Mouse (Mus musculus): ENCODE measurements around the gene Pla2g4b.

DNA sequence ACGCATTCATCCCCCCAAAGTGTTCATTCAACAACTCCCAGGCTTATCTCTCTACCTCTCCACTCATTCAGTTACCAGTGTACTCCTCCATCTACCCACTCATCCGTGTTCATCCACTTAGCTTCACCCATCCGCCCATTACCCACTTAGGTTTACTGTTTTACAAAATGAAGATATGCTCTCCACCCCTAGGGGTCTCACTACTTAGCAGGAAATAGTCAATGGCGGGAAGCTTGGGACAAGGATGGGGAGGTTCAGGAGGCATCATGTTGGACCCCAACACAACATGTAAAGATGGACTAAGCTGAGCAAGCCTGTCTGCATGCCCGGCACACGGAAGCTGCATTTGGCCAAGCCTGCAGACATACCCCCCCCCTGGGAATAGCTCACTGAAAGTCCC lies 31.4 kb downstream of the Pla2g4b start:
- TF ChIP-seq CTCF (IDR thresholded peaks at IDR 0.05; ENCODE audit: borderline replicate concordance, insufficient read depth, low read length) (no peak), POLR2A (IDR thresholded peaks at IDR 0.05; ENCODE audit: low read depth, low read length) (no peak)
